8 mouse cellular contexts compared by ENCODE assay signal in genomic region chr4:109475577-109476553, GRCm38 (mm10). TPM values are rescaled to one million over a fixed set of nuclear protein-coding genes. Genes with fewer than 3 reads are reported as not detected.
A peak's percentile ranks its signal among the peaks of the same experiment; 100 is the strongest.
DNase-seq lines count a peak whose midpoint lies in the region; ATAC-seq and TF ChIP-seq lines count a peak whose summit lies in the region.

No protein-coding gene starts in this region.

- peak; percentile 59 for DNase-seq in MEL (ENCODE audit: low read depth, low spot score)
- peak; percentile 55 to 69 for DNase-seq in cerebellum, adult 18-20 months
- DNase-seq in heart, postnatal 4 days = peak; percentile 70
- DNase-seq in layer of hippocampus, adult 9-11 months = peak; percentile 20
- DNase-seq in lung, postnatal 10 days = peak; percentile 56
- DNase-seq in right cerebral cortex, adult 18-20 months = peak; percentile 34
- peak; percentile 57 for DNase-seq in urinary bladder, postnatal 14 days (ENCODE audit: low spot score)

- peaks cover 0 to 30% of the 10 kb centered on the region in 2 experiments; a peak in 2 of 4 replicates for H3K36me3 ChIP-seq in MEL (ENCODE audit: control insufficient read depth in 1 of 2, insufficient read depth in 2 of 2, low read length in 2 of 2)
- H3K36me3 ChIP-seq in forebrain, embryonic 16.5 days (ENCODE audit: control insufficient read depth, insufficient read depth) = no peaks in the 10 kb centered on the region; the same call in 1 of the 2 replicates

- no peak for TF ChIP-seq EP300 in MEL (IDR thresholded peaks at IDR 0.05; ENCODE audit: low read depth in 1 of 2, low read length in 2 of 2)

- TF ChIP-seq POLR2A in MEL (IDR thresholded peaks at IDR 0.05; ENCODE audit: control insufficient read depth in 1 of 2, insufficient read depth in 1 of 2, low read depth in 1 of 2, low read length in 2 of 2, poor library complexity in 1 of 2) = no peak

- TF ChIP-seq RAD21 in MEL (IDR thresholded peaks at IDR 0.05; ENCODE audit: low read depth, low read length) = no peak

- peak; percentile 74 for ATAC-seq in forebrain, embryonic 16.5 days

- peaks cover 13 to 15% of the 10 kb centered on the region in 2 experiments for H3K4me1 ChIP-seq in MEL (ENCODE audit: control insufficient read depth in 1 of 2, insufficient read depth in 2 of 2, low read length in 2 of 2)
- H3K4me1 ChIP-seq in forebrain, embryonic 16.5 days (replicated peaks; ENCODE audit: control insufficient read depth, insufficient read depth, low read length) = peaks cover 12% of the 10 kb centered on the region

- H3K79me2 ChIP-seq in MEL (ENCODE audit: control insufficient read depth, insufficient read depth, low read length, poor library complexity) = peaks cover 32% of the 10 kb centered on the region

- H3K27ac ChIP-seq in MEL (ENCODE audit: control insufficient read depth, low read depth, low read length) = peak overlapping the region; percentile 79
- peak overlapping the region; percentile 84 for H3K27ac ChIP-seq in forebrain, embryonic 16.5 days (ENCODE audit: low read length)

- H3K4me3 ChIP-seq in MEL (ENCODE audit: control insufficient read depth in 1 of 2, insufficient read depth in 1 of 2, low read depth in 2 of 2, low read length in 2 of 2) = peak overlapping the region; percentile 100
- peak overlapping the region; percentile 93 for H3K4me3 ChIP-seq in forebrain, embryonic 16.5 days (replicated peaks; ENCODE audit: low read length)

- peak overlapping the region; percentile 80 for H3K4me2 ChIP-seq in forebrain, embryonic 16.5 days (ENCODE audit: low read length)

- no peaks in the 10 kb centered on the region for H3K9me3 ChIP-seq in MEL (replicated peaks; ENCODE audit: insufficient read depth, low read length)
- H3K9me3 ChIP-seq in forebrain, embryonic 16.5 days (ENCODE audit: control insufficient read depth, low read length) = no peaks in the 10 kb centered on the region

- peak overlapping the region; percentile 100 for H3K9ac ChIP-seq in MEL (ENCODE audit: control insufficient read depth, low read depth, low read length, poor library complexity, severe bottlenecking)
- peak overlapping the region; percentile 99 for H3K9ac ChIP-seq in forebrain, embryonic 16.5 days (replicated peaks; ENCODE audit: low read depth, low read length)

- TF ChIP-seq CTCF in MEL (IDR thresholded peaks at IDR 0.05 in 2 of 3, conservative IDR thresholded peaks at IDR 0.05 in 1 of 3; ENCODE audit: control insufficient read depth in 1 of 3, insufficient read depth in 1 of 3, low read depth in 2 of 3, low read length in 3 of 3, poor library complexity in 1 of 3, severe bottlenecking in 1 of 3) = no peak

- WGBS in forebrain, embryonic 16.5 days = under 1% methylated on average over 52 of the region's 68 CpGs

- peaks cover 0 to 3% of the 10 kb centered on the region in 2 experiments; a peak in 3 of 4 replicates for H3K27me3 ChIP-seq in MEL (ENCODE audit: control insufficient read depth in 1 of 2, insufficient read depth in 2 of 2, low read length in 2 of 2)
- H3K27me3 ChIP-seq in forebrain, embryonic 16.5 days (replicated peaks; ENCODE audit: control insufficient read depth, insufficient read depth, low read length) = no peaks in the 10 kb centered on the region

TF ChIP-seq in MEL, 35 proteins besides CTCF, POLR2A, EP300 and RAD21:
- no peak for TF ChIP-seq USF1 (IDR thresholded peaks at IDR 0.05; ENCODE audit: low read depth, low read length)
- no peak for TF ChIP-seq POLR2AphosphoS5 (IDR thresholded peaks at IDR 0.05; ENCODE audit: borderline replicate concordance, low read depth, low read length)
- TF ChIP-seq CHD2 (IDR thresholded peaks at IDR 0.05; ENCODE audit: low read length) = no peak
- TF ChIP-seq SIN3A (IDR thresholded peaks at IDR 0.05; ENCODE audit: low read length) = no peak; the same call in 1 of the 2 replicates
- TF ChIP-seq ELF1 (IDR thresholded peaks at IDR 0.05; ENCODE audit: low read depth, low read length) = no peak
- TF ChIP-seq TCF12 (IDR thresholded peaks at IDR 0.05; ENCODE audit: low read depth, low read length) = no peak
- no peak for TF ChIP-seq ZKSCAN1 (IDR thresholded peaks at IDR 0.05; ENCODE audit: low read depth, low read length)
- TF ChIP-seq NELFE (IDR thresholded peaks at IDR 0.05; ENCODE audit: low read depth, low read length) = no peak
- 0 out of 2 replicates have a peak, but pooled peaks have one; percentile 6 for TF ChIP-seq TBP (IDR thresholded peaks at IDR 0.05; ENCODE audit: low read depth, low read length)
- no peak for TF ChIP-seq ZNF384 (IDR thresholded peaks at IDR 0.05; ENCODE audit: low read depth, low read length)
- no peak for TF ChIP-seq UBTF (IDR thresholded peaks at IDR 0.05; ENCODE audit: borderline replicate concordance, insufficient read depth, low read depth, low read length)
- no peak for TF ChIP-seq NRF1 (IDR thresholded peaks at IDR 0.05; ENCODE audit: insufficient read depth, low read depth, low read length, poor library complexity, severe bottlenecking)
- no peak for TF ChIP-seq HCFC1 (IDR thresholded peaks at IDR 0.05; ENCODE audit: low read depth, low read length)
- TF ChIP-seq POLR2AphosphoS2 (IDR thresholded peaks at IDR 0.05; ENCODE audit: low read length) = no peak
- 0 out of 2 replicates have a peak, but pooled peaks have one; percentile 15 for TF ChIP-seq ETS1 (IDR thresholded peaks at IDR 0.05; ENCODE audit: low read depth, low read length)
- no peak for TF ChIP-seq JUND (IDR thresholded peaks at IDR 0.05; ENCODE audit: low read depth, low read length)
- peak; percentile 52; the same call in 1 of the 2 replicates for TF ChIP-seq MXI1 (IDR thresholded peaks at IDR 0.05; ENCODE audit: low read depth, low read length)
- no peak for TF ChIP-seq SMC3 (IDR thresholded peaks at IDR 0.05; ENCODE audit: low read depth, low read length)
- TF ChIP-seq MAX (IDR thresholded peaks at IDR 0.05; ENCODE audit: low read length) = 0 out of 2 replicates have a peak, but pooled peaks have one; percentile 15
- TF ChIP-seq TAL1 (IDR thresholded peaks at IDR 0.05; ENCODE audit: low read length) = no peak
- no peak for TF ChIP-seq ZMIZ1 (IDR thresholded peaks at IDR 0.05; ENCODE audit: low read depth, low read length)
- TF ChIP-seq MYC (IDR thresholded peaks at IDR 0.05; ENCODE audit: low read depth, low read length) = no peak
- no peak for TF ChIP-seq USF2 (IDR thresholded peaks at IDR 0.05; ENCODE audit: borderline replicate concordance in 1 of 2, insufficient read depth in 1 of 2, low read depth in 1 of 2, low read length in 2 of 2)
- TF ChIP-seq MEF2A (IDR thresholded peaks at IDR 0.05; ENCODE audit: extremely low read depth, insufficient replicate concordance, low read depth, low read length, poor library complexity, severe bottlenecking) = no peak
- no peak for TF ChIP-seq MYB (IDR thresholded peaks at IDR 0.05; ENCODE audit: low read depth, low read length)
- TF ChIP-seq GABPA (IDR thresholded peaks at IDR 0.05; ENCODE audit: low read depth, low read length) = no peak
- TF ChIP-seq ZC3H11A (IDR thresholded peaks at IDR 0.05; ENCODE audit: low read depth, low read length) = no peak
- TF ChIP-seq MAZ (IDR thresholded peaks at IDR 0.05; ENCODE audit: low read depth, low read length) = no peak
- 0 out of 2 replicates have a peak, but pooled peaks have one; percentile 17 for TF ChIP-seq BHLHE40 (IDR thresholded peaks at IDR 0.05; ENCODE audit: borderline replicate concordance, low read depth, low read length)
- TF ChIP-seq E2F4 (IDR thresholded peaks at IDR 0.05; ENCODE audit: borderline replicate concordance, low read depth, low read length) = no peak

RNA-seq across cellular contexts. Expression of gene Rnf11, which starts 8.7 kb away (rescaled TPM):
- 7.9 and 8.7 TPM in 2 replicates for total RNA-seq in MEL (2012; rRNA removed)
- 1 to 10 TPM in 1 of 2 experiments, not detected in 1; 8.6 TPM for polyA plus RNA-seq in MEL (2012; ENCODE audit: insufficient read depth in 1 of 2, insufficient read length in 2 of 2, low read depth in 1 of 2, low replicate concordance in 2 of 2, missing spikeins in 1 of 2)
- polyA plus RNA-seq in forebrain, embryonic 16.5 days (2015; fragmentation: Nextera tagmentation; extraction: Ambion mirVana) = 53.2 and 65.6 TPM in 2 replicates
- 100 to 1,000 TPM; 106 to 107 TPM for total RNA-seq in heart, postnatal 4 days (2021)

RNA-seq across cellular contexts. Expression of gene 4930522H14Rik, which starts 55.2 kb away (rescaled TPM):
- total RNA-seq in MEL (2012; rRNA removed) = not detected in 2 replicates
- not detected for polyA plus RNA-seq in MEL (2012; ENCODE audit: insufficient read depth in 1 of 2, insufficient read length in 2 of 2, low read depth in 1 of 2, low replicate concordance in 2 of 2, missing spikeins in 1 of 2)
- polyA plus RNA-seq in forebrain, embryonic 16.5 days (2015; fragmentation: Nextera tagmentation; extraction: Ambion mirVana) = not detected in 2 replicates
- total RNA-seq in heart, postnatal 4 days (2021) = not detected

Comparison
In these comparisons a context has a peak if more than half of its experiments do, and no peak if none do; other contexts are left out.
1. Peak in every context shown above with its lines: DNase-seq, ATAC-seq, H3K4me3 ChIP-seq and H3K27ac ChIP-seq.
2. DNase-seq: peak in every context shown above with its lines; median percentile 70 in heart, postnatal 4 days; 62 in cerebellum, adult 18-20 months; 59 in MEL; 57 in urinary bladder, postnatal 14 days; 56 in lung, postnatal 10 days; 34 in right cerebral cortex, adult 18-20 months; 20 in layer of hippocampus, adult 9-11 months.
3. RNA of gene Rnf11, which starts 8.7 kb away (total RNA-seq): 106 to 107 TPM in heart, postnatal 4 days; 7.9 to 8.7 TPM in MEL; every median in the first group is over 10 times any median in the second.